Mouse (Mus musculus) liver, adult 2 months (tissue): Measurements from ENCODE around the gene Arhgef16. TPM values are rescaled to one million over a fixed set of nuclear protein-coding genes. Genes with fewer than 3 reads are reported as not detected.

Experiments used
- DNase-seq: peaks from one replicate; pipeline ENCODE4 v3.0.0-alpha.2; 2011; ENCODE audit warnings: low read depth, low spot score; ENCODE audit errors: extremely low read depth
- H3K27ac ChIP-seq: fragments of 200-500 bp; replicated peaks from 2 replicates; pipeline ENCODE4 v1.5.1; 2012; ENCODE audit warnings: low read depth, mild to moderate bottlenecking, control low read depth, inconsistent platforms, low read length; ENCODE audit not compliant: insufficient read depth
- H3K27me3 ChIP-seq: fragments of 200-500 bp; 2 replicates; pipeline ENCODE4 v1.6.1; 2012; ENCODE audit warnings: mild to moderate bottlenecking, moderate library complexity, low read length, inconsistent platforms; ENCODE audit not compliant: control insufficient read depth, insufficient read depth
- H3K36me3 ChIP-seq: fragments of 200-500 bp; 2 replicates; pipeline ENCODE4 v1.6.1; 2012; ENCODE audit warnings: low read length, inconsistent platforms; ENCODE audit not compliant: control insufficient read depth, insufficient read depth
- H3K4me1 ChIP-seq: fragments of 200-500 bp; 2 replicates; pipeline ENCODE4 v1.6.1; 2011; ENCODE audit warnings: low read length; ENCODE audit not compliant: control insufficient read depth, insufficient read depth
- H3K4me3 ChIP-seq: fragments of 200-500 bp; 2 replicates; pipeline ENCODE4 v1.5.1; 2011; ENCODE audit warnings: low read depth, mild to moderate bottlenecking, control low read depth, low read length, moderate library complexity; ENCODE audit not compliant: insufficient read depth
- H3K79me2 ChIP-seq: fragments of 200-500 bp; 2 replicates; pipeline ENCODE4 v1.6.1; 2012; ENCODE audit warnings: inconsistent platforms, mild to moderate bottlenecking, low read length, moderate library complexity; ENCODE audit not compliant: control insufficient read depth, insufficient read depth
- H3K9ac ChIP-seq: fragments of 200-500 bp; 2 replicates; pipeline ENCODE4 v1.6.1; 2012; ENCODE audit warnings: low read depth, mild to moderate bottlenecking, control low read depth, inconsistent platforms, low read length
- CTCF ChIP-seq: fragments of 200-500 bp; IDR thresholded peaks from 2 replicates; pipeline ENCODE4 v1.5.1; 2011; ENCODE audit warnings: low read depth, low read length, control low read depth
- POLR2A ChIP-seq: fragments of 200-500 bp; IDR thresholded peaks from 2 replicates; pipeline ENCODE4 v1.6.1; 2011; ENCODE audit warnings: low read length, control low read depth; ENCODE audit not compliant: insufficient read depth; ENCODE audit errors: extremely low read depth
- WGBS: fragments of 180-500 bp; shearing (Covaris S2); methylation state at CpG from one replicate; pipeline ENCODE4 v1.1.7; 2018; 5-methylcytosine and 5-hydroxymethylcytosine counted together
- polyA plus RNA-seq: library from polyadenylated mRNA; depleted of rRNA; stranded (reverse); fragments of >200 nt; gene quantifications from 2 replicates; pipeline ENCODE4 v1.2.3, GENCODE M21; 2012
- total RNA-seq: library from RNA; depleted of rRNA; stranded (reverse); fragments of >200 nt; gene quantifications from 2 replicates; pipeline ENCODE4 v1.2.3, GENCODE M21; 2014

The Arhgef16 gene
- total and polyA plus RNA-seq, 2 experiments: 2.7 to 3.5 TPM

DNA sequence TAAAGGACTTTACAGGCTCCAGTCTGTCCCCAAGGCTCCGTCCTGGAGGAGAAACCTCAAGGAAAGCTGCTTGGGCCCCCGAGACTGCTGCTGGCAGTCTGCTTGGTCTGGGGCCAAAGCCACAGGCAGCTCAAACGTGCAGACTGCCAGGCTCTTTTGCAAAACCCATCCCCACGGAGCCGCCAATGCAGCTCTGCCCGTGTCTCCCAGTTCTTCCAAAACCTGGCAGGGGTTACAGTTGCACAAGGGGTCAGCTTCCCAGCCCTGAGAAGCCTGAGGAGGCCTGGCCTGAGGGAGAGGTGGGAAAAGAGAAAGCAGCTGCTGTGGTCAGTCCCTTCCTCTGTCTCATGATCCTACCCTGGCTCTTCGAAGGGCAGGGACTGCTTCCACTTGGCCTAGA lies 56.1 kb downstream of the Arhgef16 start:
- Histone ChIP-seq H3K79me2 (no peaks in the 10 kb centered on the region), H3K36me3 (no peaks in the 10 kb centered on the region), H3K27me3 (no peaks in the 10 kb centered on the region), H3K27ac (no peak overlapping the region), H3K9ac (no peak overlapping the region), H3K4me3 (no peak overlapping the region), H3K4me1 (no peaks in the 10 kb centered on the region)
- no peak for DNase-seq
- WGBS: 77% methylated on average over 7 of the region's 7 CpGs
- TF ChIP-seq POLR2A (no peak), CTCF (no peak)

- no peaks in the 10 kb centered on the region for H3K4me1 ChIP-seq
- H3K4me3 ChIP-seq: no peak overlapping the region
- no peak for TF ChIP-seq CTCF
- TF ChIP-seq POLR2A: no peak
- no peaks in the 10 kb centered on the region for H3K79me2 ChIP-seq
- no peak overlapping the region for H3K27ac ChIP-seq
- H3K36me3 ChIP-seq: no peaks in the 10 kb centered on the region
- no peak for DNase-seq
- 0 out of 2 replicates have a peak, but pooled peaks cover 2% of the 10 kb centered on the region for H3K27me3 ChIP-seq
- 57% methylated on average over 11 of the region's 11 CpGs for WGBS
- no peak overlapping the region for H3K9ac ChIP-seq
These were observed 60.9 kb downstream of the Arhgef16 start for GRCm38 (mm10) chr4:154240608-154241007.

GRCm38 (mm10) chr4:154239199-154239598 lies 62.3 kb downstream of the Arhgef16 start:
- H3K27ac ChIP-seq: no peak overlapping the region
- H3K36me3 ChIP-seq: no peaks in the 10 kb centered on the region
- no peak overlapping the region for H3K9ac ChIP-seq
- TF ChIP-seq CTCF: no peak
- no peaks in the 10 kb centered on the region for H3K79me2 ChIP-seq
- H3K4me1 ChIP-seq: no peaks in the 10 kb centered on the region
- H3K4me3 ChIP-seq: no peak overlapping the region
- H3K27me3 ChIP-seq: 0 out of 2 replicates have a peak, but pooled peaks cover 2% of the 10 kb centered on the region
- no peak for DNase-seq
- 82% methylated on average over 8 of the region's 8 CpGs for WGBS

- H3K4me1 ChIP-seq: no peaks in the 10 kb centered on the region
- no peak overlapping the region for H3K9ac ChIP-seq
- H3K4me3 ChIP-seq: no peak overlapping the region
- no peak overlapping the region for H3K27ac ChIP-seq
- no peak for DNase-seq
- 0 out of 2 replicates have a peak, but pooled peaks cover 2% of the 10 kb centered on the region for H3K27me3 ChIP-seq
- H3K36me3 ChIP-seq: no peaks in the 10 kb centered on the region
- whole genome bisulfite sequencing: 9% methylated on average over 9 of the region's 9 CpGs
- no peaks in the 10 kb centered on the region for H3K79me2 ChIP-seq
- no peak for TF ChIP-seq POLR2A
- no peak for TF ChIP-seq CTCF
These were observed 64.2 kb downstream of the Arhgef16 start for GRCm38 (mm10) chr4:154237306-154237705.

- TF ChIP-seq POLR2A (no peak), CTCF (no peak)
- H3K4me3 ChIP-seq: no peak overlapping the region
- no peaks in the 10 kb centered on the region for H3K36me3 ChIP-seq
- H3K27ac ChIP-seq: no peak overlapping the region
- no peak overlapping the region for H3K9ac ChIP-seq
- no peaks in the 10 kb centered on the region for H3K4me1 ChIP-seq
- WGBS: 34% methylated on average over 10 of the region's 10 CpGs
- H3K79me2 ChIP-seq: no peaks in the 10 kb centered on the region
- DNase-seq: no peak
- 0 out of 2 replicates have a peak, but pooled peaks cover 2% of the 10 kb centered on the region for H3K27me3 ChIP-seq
These were observed 64.6 kb downstream of the Arhgef16 start for GRCm38 (mm10) chr4:154236893-154237292.

GRCm38 (mm10) chr4:154236001-154236400 lies 65.5 kb downstream of the Arhgef16 start:
- Histone ChIP-seq H3K4me1 (no peaks in the 10 kb centered on the region), H3K27ac (no peak overlapping the region), H3K79me2 (no peaks in the 10 kb centered on the region), H3K9ac (no peak overlapping the region), H3K4me3 (no peak overlapping the region), H3K36me3 (no peaks in the 10 kb centered on the region), H3K27me3 (0 out of 2 replicates have a peak, but pooled peaks cover 2% of the 10 kb centered on the region)
- no peak for TF ChIP-seq POLR2A
- DNase-seq: peak; percentile 13
- WGBS: 72% methylated on average over 3 of the region's 3 CpGs
